Mouse (Mus musculus) neutrophil, adult 5-6 weeks (primary cell): ENCODE results near the gene Gm11273. TPM values are rescaled to one million over a fixed set of nuclear protein-coding genes. Genes with fewer than 3 reads are reported as not detected.
"Not testable (repeated sequence)": the region's sequence is repeated elsewhere in the genome, so short reads cannot be mapped to it uniquely, and the experiment has no call there.

ENCODE experiments used
- ATAC-seq: fragments of 151-379, 151-347 bp; 2 replicates; pipeline ENCODE4 v1.8.0; 2017; ENCODE audit warnings: mild to moderate bottlenecking, moderate TSS enrichment; ENCODE audit not compliant: insufficient number of reproducible peaks, poor library complexity, low FRiP score, severe bottlenecking; ENCODE audit errors: extremely low read depth
- total RNA-seq: library from RNA; stranded (forward); fragments of 200-1000 nt; gene quantifications from 2 replicates; pipeline ENCODE4 v1.2.3, GENCODE M21; 2017

The Gm11273 gene
- not detected in 2 replicates for total RNA-seq

- ATAC-seq = peak; percentile 41; the same call in 1 of the 2 replicates
These were observed at the start of gene Gm11273 for GRCm38 (mm10) chr13:21501182-21501581. Gene Gm11273 (minus strand): TSS chr13:21501418.

- ATAC-seq = no peak
These were observed 49.3 kb upstream of the Gm11273 start for GRCm38 (mm10) chr13:21550416-21551110.

GRCm38 (mm10) chr13:21549487-21549886 lies 48.3 kb upstream of the Gm11273 start:
- no peak for ATAC-seq

DNA sequence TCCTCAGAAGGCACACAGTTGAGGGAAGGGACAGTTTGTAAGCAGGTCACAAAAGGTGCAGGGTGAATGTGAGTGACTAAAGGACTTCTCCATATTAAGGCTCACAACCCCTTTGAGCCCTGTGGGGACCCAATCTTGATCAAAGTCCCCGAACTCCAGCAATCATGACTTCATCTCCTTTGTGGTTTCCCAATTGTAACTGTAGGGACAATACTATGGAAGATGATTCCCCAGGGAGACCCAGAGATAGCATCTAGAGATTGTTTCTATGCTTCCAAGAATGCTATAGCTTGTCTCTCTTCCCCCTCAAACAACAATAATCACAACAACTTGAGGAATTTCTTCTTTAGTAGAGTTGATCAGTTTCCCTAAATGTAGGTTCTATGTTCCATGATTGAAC lies 41.5 kb upstream of the Gm11273 start, which contains the start of gene Olfr1366:
Gene Olfr1366, minus strand, starts transcription at position 101 of the 400 bp plus-strand sequence.
- no peak for ATAC-seq

GRCm38 (mm10) chr13:21530781-21531201 lies 29.6 kb upstream of the Gm11273 start, which contains the start of gene Zkscan8:
Gene Zkscan8 (minus strand): TSS chr13:21531120.
- peak; percentile 97 for ATAC-seq

DNA sequence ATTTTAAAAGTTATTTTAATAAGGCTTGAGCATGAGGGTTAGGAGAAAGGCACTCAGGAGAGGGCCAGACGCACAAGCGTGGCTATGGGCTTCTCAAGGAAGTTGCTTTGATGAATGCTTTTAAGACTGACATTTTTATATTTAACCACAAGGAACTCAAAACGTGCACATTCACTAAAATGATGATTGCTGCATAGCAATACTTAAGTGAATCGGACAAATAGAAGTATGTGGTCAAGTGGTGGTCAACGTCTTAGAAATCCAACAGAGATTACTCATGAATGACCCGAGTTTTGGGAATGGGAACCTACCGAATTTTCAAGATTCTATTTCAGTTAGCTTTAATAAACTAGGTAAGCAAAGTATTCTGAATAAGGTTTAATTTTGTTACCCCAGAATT lies 28.9 kb upstream of the Gm11273 start:
- ATAC-seq = no peak

DNA sequence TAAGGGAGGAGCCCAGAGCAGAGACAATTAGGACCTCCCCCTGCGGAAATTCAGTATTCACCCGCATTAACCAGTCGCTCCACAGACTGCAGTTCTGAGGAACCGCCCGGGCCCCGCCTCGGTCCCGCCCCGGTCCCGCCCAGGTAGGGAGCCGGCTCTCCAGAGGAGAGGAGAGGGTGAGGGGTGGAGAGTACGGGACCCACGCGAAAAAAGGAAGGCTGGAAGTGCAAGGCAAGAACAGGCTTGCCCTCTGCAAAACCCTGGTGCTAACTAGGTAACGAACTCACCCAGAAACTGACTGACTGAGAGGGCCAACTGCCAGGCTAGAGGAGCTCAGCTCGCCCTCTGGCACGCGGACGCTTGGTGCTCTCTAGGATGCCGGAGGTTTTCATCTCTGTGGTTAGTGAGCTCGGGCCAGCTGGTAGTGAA lies 5.0 kb upstream of the Gm11273 start:
- peak; percentile 82 for ATAC-seq

DNA sequence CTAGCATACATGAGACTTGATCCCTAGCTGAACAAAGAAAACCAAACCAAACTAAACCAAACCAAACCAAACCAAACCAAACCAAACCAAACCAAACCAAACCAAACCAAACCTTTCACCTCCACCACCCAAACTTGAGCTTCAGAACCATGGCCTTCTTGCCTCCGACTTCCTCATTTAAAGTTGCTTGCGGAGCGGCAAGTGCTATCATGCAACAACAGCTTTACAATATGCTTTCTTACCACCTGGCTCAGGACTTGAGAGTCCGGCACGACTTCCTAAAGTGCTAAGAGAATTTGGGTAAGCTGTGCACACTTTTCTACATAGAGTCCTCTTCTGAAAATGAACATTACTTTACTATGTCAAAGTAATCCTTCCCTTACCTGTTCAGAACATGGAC lies 1.1 kb upstream of the Gm11273 start:
- ATAC-seq = no peak

DNA sequence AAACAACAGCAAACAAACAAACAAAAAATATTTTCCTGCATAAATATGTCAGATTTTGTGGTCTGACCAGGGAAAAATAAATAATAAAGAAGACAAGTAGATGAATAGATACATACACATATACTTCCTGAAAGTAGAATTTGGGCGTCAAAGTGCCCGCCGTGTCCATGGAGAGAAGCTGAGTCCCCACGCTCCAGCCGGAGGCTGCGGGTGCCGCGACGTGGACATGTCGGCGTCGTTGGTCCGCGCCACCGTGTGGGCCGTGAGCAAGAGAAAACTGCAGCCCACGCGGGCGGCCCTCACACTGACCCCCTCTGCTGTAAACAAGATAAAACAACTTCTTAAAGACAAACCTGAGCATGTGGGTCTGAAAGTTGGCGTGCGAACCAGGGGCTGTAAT lies 6.1 kb downstream of the Gm11273 start, which contains the start of gene AK157302:
Gene AK157302, plus strand, starts transcription at position 144 of the 400 bp plus-strand sequence.
- no peak for ATAC-seq

- ATAC-seq = no peak
These were observed 8.4 kb downstream of the Gm11273 start for GRCm38 (mm10) chr13:21492847-21493246.

GRCm38 (mm10) chr13:21486881-21487280 lies 14.3 kb downstream of the Gm11273 start:
- ATAC-seq = no peak

DNA sequence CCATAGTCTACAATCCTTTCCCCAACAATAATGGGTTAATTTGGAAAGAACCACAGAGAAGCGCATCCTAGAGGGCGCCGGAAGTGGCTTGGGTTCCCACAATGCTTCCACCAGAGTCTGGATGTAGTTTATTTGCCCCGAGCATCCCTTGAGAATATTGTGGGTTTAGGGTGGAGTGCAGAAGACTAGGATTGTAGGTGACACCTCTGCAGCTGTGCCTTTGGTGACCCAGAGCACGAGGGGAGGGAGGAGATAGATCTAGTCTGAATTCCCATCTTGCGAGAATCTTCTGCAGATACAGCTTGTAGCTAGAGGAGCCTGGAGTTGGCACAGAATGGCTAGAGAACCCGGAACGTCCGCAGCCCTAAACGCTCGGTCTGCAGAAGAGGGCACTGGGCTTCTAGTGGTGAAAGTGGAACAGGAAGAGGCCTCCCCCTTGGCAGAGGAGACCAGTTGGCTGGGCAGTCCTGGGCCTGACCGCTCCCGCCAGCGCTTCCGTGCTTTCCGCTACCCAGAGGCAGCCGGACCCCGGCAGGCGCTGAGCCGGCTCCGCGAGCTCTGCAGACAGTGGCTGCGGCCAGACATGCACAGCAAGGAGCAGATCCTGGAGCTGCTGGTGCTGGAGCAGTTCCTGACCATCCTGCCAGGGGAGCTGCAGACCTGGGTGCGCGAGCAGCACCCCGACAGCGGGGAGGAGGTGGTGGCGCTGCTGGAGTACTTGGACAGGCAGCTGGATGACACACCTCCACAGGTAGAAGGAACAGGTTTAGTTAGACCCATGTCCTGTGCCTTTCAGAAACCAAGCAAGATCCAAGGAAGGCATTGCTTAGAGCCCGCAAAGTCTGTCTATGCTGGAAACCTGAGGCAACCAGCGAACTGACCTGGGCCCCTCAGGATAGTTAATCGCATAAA lies 22.2 kb downstream of the Gm11273 start, which contains the start of the genes Zkscan4 and Gm10065:
Gene Zkscan4, plus strand, starts transcription at position 149 of the 912 bp plus-strand sequence.
Gene Gm10065, minus strand, starts transcription at position 683 of the 912 bp plus-strand sequence.
- ATAC-seq = not testable (repeated sequence)

- no peak for ATAC-seq
These were observed 28.8 kb downstream of the Gm11273 start for GRCm38 (mm10) chr13:21472427-21472826.

GRCm38 (mm10) chr13:21469097-21469496 lies 32.1 kb downstream of the Gm11273 start:
- ATAC-seq = no peak

- peak; percentile 79 for ATAC-seq
These were observed 32.9 kb downstream of the Gm11273 start, which contains the start of gene Nkapl for GRCm38 (mm10) chr13:21468061-21469019. Gene Nkapl (minus strand): TSS chr13:21468509.

DNA sequence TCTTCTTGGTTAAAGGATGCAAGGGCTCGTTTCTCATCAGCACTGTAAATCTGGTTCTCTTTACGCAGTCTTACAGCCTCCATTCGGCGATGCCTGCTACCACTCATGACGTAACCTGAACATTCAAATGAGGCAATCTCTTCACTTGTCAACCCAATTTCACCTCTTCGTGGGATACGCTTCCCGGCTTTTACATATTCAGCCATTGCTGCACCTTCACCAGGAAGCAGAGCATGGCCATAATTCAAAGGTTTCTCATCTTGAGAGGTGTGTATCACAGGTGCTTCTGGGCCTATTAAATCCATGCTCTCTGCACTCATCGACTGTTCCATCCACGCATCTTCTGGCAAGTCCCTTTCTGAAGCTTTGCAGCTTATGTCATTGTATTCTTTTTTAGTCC lies 33.9 kb downstream of the Gm11273 start:
- no peak for ATAC-seq

DNA sequence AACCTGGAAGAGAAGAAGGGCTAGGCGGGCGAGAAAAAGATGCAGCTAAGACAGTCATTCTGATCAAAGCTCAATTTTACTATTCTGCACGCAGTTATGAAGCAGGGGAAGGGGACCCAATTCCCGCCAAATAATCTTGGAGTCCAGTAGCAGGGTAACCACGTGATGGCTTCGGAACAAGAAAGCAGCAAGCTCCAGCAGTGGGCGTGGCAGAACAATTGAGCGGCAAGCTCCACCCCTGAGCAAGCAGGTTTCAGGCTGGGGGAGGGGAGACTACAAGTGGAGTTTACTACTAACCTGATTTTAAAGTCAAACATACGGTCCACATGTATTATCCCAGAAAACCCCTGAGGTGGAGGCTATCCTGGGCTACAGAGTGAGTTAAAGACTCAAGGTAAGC lies 38.7 kb downstream of the Gm11273 start:
- ATAC-seq = not testable (repeated sequence)

DNA sequence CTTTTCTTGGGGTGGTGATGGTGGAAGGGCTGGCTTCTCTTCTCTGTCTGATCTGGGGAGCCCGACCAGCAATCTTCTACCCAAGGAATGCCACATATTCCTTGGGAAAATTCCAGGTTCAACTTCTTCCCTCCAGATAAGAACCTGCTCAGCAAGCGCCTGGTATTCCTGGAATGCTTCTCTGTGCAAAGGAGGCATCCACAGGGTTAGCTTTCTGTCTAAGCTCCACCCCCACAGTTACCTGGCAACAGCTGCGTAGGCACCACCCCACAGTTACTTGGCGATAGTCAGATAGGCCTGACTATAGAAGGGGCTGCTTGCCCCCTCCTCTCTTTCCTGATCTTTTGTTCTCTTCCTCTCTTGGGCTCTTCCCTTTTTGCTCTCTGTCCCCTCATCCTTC lies 44.9 kb downstream of the Gm11273 start:
- no peak for ATAC-seq
